Mouse (Mus musculus) forebrain, embryonic 11.5 days (tissue): ENCODE results near the gene Nub1. TPM values are rescaled to one million over a fixed set of nuclear protein-coding genes. Genes with fewer than 3 reads are reported as not detected.

ENCODE experiments used
- ATAC-seq: fragments of 200-750 bp; cut with Nextera tagmentation; replicated peaks from 2 replicates; pipeline ENCODE4 v1.8.0; 2017; ENCODE audit warnings: moderate TSS enrichment; ENCODE audit not compliant: low FRiP score
- DNase-seq: peaks from one replicate; pipeline ENCODE4 v3.0.0-alpha.2; 2017; ENCODE audit warnings: low spot score
- H3K27ac ChIP-seq: fragments of 300-500 bp; sonication (generic); 2 replicates; pipeline ENCODE4 v1.5.1; 2014; ENCODE audit warnings: low read depth, low read length
- H3K27me3 ChIP-seq: fragments of 300-500 bp; sonication (generic); 2 replicates; pipeline ENCODE4 v1.6.1; 2014; ENCODE audit warnings: mild to moderate bottlenecking, low read length, mixed read lengths; ENCODE audit not compliant: control insufficient read depth, insufficient read depth
- H3K36me3 ChIP-seq: fragments of 300-500 bp; sonication (generic); 2 replicates; pipeline ENCODE4 v1.6.1; 2014; ENCODE audit warnings: mild to moderate bottlenecking, low read length, moderate library complexity, mixed read lengths; ENCODE audit not compliant: control insufficient read depth, insufficient read depth
- H3K4me1 ChIP-seq: fragments of 300-500 bp; sonication (generic); replicated peaks from 2 replicates; pipeline ENCODE4 v1.6.1; 2014; ENCODE audit warnings: low read length, mixed read lengths; ENCODE audit not compliant: control insufficient read depth, insufficient read depth
- H3K4me2 ChIP-seq: fragments of 300-500 bp; sonication (generic); 2 replicates; pipeline ENCODE4 v1.6.1; 2014; ENCODE audit warnings: low read depth, mild to moderate bottlenecking, low read length, moderate library complexity, mixed read lengths; ENCODE audit not compliant: severe bottlenecking
- H3K4me3 ChIP-seq: fragments of 300-500 bp; sonication (generic); 2 replicates; pipeline ENCODE4 v1.5.1; 2014; ENCODE audit warnings: low read depth, low read length
- H3K9ac ChIP-seq: fragments of 300-500 bp; sonication (generic); 2 replicates; pipeline ENCODE4 v1.6.1; 2014; ENCODE audit warnings: low read length
- H3K9me3 ChIP-seq: fragments of 300-500 bp; sonication (generic); 2 replicates; pipeline ENCODE4 v1.6.1; 2016; ENCODE audit warnings: low read length, mixed read lengths; ENCODE audit not compliant: control insufficient read depth
- WGBS: fragments of 180-500 bp; shearing (Covaris S2); extraction: QIAGEN DNeasy Blood & Tissue Kit; methylation state at CpG from one replicate; pipeline ENCODE4 v1.1.7; 2014; 5-methylcytosine and 5-hydroxymethylcytosine counted together
- polyA plus RNA-seq: library from polyadenylated mRNA; unstranded; fragments of >200 nt; fragmentation: Nextera tagmentation; extraction: Ambion mirVana; gene quantifications from 2 replicates; pipeline ENCODE4 v1.2.1, GENCODE M21; 2014

Gene Nub1
- polyA plus RNA-seq = 33.9 and 34.0 TPM in 2 replicates

DNA sequence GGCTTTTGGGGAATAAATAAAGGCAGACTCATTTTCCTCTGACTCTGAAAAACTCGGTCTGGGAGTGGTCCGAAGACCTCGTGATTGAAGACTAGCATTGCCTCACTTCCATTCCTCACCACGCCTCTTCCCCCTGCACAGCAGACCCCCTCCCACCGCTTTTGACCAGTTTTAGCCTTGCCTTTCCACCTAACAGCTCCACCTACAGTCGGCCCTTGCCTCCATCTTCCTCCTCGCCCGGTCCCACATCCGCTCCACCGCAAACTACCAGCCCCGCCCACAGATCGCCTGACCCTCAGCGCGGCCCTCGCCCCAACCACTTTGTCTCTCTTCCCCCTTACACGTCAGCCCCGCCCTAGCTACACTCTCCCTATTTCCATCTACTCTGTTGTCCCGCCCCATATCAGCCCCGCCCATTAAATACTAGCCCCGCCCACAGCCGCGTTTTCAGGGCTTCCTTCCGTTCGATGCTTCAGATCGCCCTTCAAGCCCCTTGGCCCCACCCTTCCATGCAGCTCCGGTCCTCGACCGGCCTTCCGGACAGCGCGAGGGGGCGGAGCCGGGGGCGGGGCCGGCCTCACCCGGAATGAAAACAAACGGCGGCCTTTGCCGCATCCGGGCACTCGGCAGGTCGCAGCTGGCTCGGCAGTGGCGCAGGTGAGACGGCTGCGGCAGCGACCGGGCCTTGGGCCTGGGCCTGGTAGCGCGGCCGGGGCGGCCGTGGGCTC, at the start of gene Nub1:
Gene Nub1, plus strand, starts transcription at position 167 of the 728 bp plus-strand sequence.
- no peaks in the 10 kb centered on the region for H3K4me1 ChIP-seq
- H3K4me2 ChIP-seq = peak within 1 kb of the TSS; percentile 63
- H3K4me3 ChIP-seq = peak within 1 kb of the TSS; percentile 90
- peak within 1 kb of the TSS; percentile 90 for H3K27ac ChIP-seq
- H3K9ac ChIP-seq = peak within 1 kb of the TSS; percentile 70
- ATAC-seq (peak; percentile 98), DNase-seq (peak; percentile 100)
- H3K36me3 ChIP-seq = no peaks in the 10 kb centered on the region
- no peaks in the 10 kb centered on the region for H3K9me3 ChIP-seq
- under 1% methylated on average over 53 of the region's 53 CpGs for WGBS
- no peaks in the 10 kb centered on the region for H3K27me3 ChIP-seq

DNA sequence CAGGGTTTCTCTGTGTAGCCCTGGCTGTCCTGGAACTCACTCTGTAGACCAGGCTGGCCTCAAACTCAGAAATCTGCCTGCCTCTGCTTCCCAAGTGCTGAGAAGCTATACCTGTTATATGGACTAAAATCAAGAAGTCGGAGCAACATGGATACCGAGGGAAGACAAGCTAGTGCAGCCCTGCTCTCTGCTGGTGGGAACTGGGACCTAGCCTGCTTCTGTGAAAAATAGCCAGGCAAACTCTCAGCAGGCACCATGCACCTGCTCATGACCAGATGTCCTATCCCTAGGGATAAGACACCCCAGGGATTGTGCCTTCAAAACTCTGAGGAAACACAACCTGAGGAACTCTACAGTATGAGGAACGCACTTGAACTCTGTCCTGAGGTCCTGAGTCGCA, 48.3 kb upstream of the Nub1 start:
- no peak overlapping the region for H3K27ac ChIP-seq
- WGBS = 83% methylated on average over 4 of the region's 4 CpGs
- H3K4me3 ChIP-seq = no peak overlapping the region
- H3K4me2 ChIP-seq = no peak overlapping the region
- H3K27me3 ChIP-seq = no peaks in the 10 kb centered on the region
- H3K9ac ChIP-seq = no peak overlapping the region
- H3K4me1 ChIP-seq = 0 out of 2 replicates have a peak, but pooled peaks cover 4% of the 10 kb centered on the region
- no peaks in the 10 kb centered on the region for H3K9me3 ChIP-seq
- DNase-seq (no peak), ATAC-seq (no peak)
- H3K36me3 ChIP-seq = no peaks in the 10 kb centered on the region

DNA sequence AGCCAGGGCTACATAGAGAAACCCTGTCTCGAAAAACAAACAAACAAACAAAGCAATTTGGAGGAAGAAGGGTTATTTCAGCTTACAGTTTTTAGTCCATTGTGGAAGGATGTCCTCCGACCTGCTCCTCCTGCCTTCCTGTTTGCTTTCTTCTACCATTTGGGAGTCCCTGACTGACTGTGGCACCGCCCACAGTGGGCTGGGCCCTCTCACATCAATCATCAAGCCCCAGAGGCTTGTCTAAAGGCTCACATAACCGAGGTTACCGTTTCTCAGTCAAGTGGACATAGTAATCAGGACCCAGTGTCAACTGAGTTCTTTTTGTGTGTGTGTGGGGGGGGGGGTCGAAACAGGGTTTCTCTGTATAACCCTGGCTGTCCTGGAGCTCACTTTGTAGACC, 47.2 kb upstream of the Nub1 start:
- Histone ChIP-seq H3K4me2 (no peak overlapping the region), H3K9me3 (no peaks in the 10 kb centered on the region), H3K4me1 (0 out of 2 replicates have a peak, but pooled peaks cover 4% of the 10 kb centered on the region), H3K27me3 (no peaks in the 10 kb centered on the region), H3K9ac (no peak overlapping the region), H3K4me3 (no peak overlapping the region), H3K27ac (no peak overlapping the region), H3K36me3 (no peaks in the 10 kb centered on the region)
- WGBS = 67% methylated on average over 6 of the region's 6 CpGs
- ATAC-seq (no peak), DNase-seq (peak; percentile 7)

DNA sequence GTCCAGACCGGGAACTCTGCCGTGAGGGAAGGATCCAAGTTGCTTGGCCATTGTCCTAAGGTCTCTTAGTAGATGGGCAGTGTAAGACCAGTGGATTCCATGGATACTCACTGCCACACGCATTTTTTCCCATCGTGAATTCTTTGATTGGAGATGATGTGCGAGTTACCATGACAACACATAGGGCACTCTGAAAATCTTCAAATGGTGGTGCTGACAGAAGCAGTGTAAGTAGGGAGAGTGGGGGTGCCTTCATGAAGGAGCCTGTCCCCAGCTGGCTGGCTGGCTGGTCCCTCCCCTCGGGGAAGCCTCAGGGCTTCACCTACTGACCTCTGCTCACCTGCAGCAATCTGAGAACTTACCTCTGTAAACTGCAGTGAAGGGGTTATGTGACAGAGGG, 46.3 kb upstream of the Nub1 start:
- no peak overlapping the region for H3K9ac ChIP-seq
- no peak for DNase-seq
- H3K36me3 ChIP-seq = no peaks in the 10 kb centered on the region
- no peak overlapping the region for H3K27ac ChIP-seq
- 81% methylated on average over 6 of the region's 6 CpGs for WGBS
- H3K4me1 ChIP-seq = 0 out of 2 replicates have a peak, but pooled peaks cover 4% of the 10 kb centered on the region
- no peaks in the 10 kb centered on the region for H3K27me3 ChIP-seq
- H3K4me2 ChIP-seq = no peak overlapping the region
- ATAC-seq = no peak
- H3K4me3 ChIP-seq = no peak overlapping the region
- H3K9me3 ChIP-seq = no peaks in the 10 kb centered on the region

DNA sequence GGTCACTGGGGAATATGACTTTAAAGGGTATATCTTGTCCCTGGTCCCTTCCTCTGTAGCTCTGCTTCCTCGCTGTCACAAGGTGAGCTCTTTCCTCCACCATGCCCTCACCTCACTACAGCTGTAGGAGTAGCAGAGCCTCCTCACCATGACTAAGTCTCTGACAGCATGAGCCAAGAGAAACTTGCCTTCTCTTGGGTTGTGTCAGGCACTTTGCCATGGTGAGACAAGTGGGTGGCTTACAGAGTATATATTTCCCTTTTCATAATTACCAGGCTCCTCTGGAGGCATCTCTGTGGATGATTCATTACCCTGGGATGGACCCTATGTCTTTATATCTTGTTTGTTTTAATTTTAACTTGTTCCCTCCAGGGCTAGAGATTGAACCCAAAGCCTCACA, 39.9 kb upstream of the Nub1 start:
- H3K9me3 ChIP-seq = no peaks in the 10 kb centered on the region
- H3K4me2 ChIP-seq = no peak overlapping the region
- no peak for ATAC-seq
- H3K27me3 ChIP-seq = no peaks in the 10 kb centered on the region
- 85% methylated on average over 1 of the region's 1 CpGs for WGBS
- no peak overlapping the region for H3K27ac ChIP-seq
- H3K9ac ChIP-seq = no peak overlapping the region
- H3K4me1 ChIP-seq = no peaks in the 10 kb centered on the region
- H3K36me3 ChIP-seq = no peaks in the 10 kb centered on the region
- H3K4me3 ChIP-seq = no peak overlapping the region
- DNase-seq = no peak

DNA sequence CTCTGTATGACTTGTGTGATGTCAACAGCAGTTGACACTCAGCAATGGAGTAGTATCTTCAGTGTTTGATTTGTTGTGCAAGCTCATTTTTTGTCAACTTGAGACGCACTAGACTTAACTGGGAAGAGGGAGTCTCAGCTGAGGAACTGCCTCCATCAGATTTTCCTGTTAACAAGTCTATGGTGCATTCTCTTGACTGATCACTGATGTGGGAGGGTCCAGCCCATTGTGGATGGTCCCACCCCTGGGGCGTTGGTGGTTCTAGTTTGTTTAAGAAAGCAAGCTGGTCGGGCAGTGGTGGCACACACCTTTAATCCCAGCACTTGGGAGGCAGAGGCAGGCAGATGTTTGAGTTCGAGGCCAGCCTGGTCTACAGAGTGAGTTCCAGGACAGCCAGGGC, 36.1 kb upstream of the Nub1 start:
- 74% methylated on average over 4 of the region's 4 CpGs for WGBS
- DNase-seq (no peak), ATAC-seq (no peak)
- Histone ChIP-seq H3K27me3 (no peaks in the 10 kb centered on the region), H3K9me3 (no peaks in the 10 kb centered on the region), H3K4me1 (no peaks in the 10 kb centered on the region), H3K4me3 (no peak overlapping the region), H3K9ac (no peak overlapping the region), H3K27ac (no peak overlapping the region), H3K36me3 (no peaks in the 10 kb centered on the region), H3K4me2 (no peak overlapping the region)

DNA sequence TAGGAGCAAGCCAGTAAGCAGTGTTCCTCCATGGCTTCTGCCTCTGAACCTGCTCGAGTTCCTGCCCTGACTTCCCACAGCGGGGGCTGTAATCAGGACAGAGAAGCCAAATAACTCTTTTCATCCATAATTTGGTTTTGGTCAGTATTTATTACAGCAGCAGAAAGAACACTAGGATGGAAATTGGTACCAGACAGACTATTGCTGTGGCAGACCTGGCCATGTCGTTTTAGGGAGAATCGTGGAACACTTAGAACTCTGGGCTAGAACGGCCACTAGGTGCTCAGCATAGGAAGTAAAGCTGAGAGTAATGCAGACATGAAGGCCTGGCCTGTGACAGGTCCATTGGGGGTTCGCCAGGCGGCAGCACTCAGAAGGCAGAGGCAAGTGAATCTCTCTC, 35.6 kb upstream of the Nub1 start:
- Histone ChIP-seq H3K27me3 (no peaks in the 10 kb centered on the region), H3K27ac (no peak overlapping the region), H3K4me1 (no peaks in the 10 kb centered on the region), H3K9ac (no peak overlapping the region), H3K9me3 (no peaks in the 10 kb centered on the region), H3K4me2 (no peak overlapping the region), H3K4me3 (no peak overlapping the region), H3K36me3 (no peaks in the 10 kb centered on the region)
- ATAC-seq = no peak
- 77% methylated on average over 7 of the region's 7 CpGs for WGBS
- DNase-seq = no peak

DNA sequence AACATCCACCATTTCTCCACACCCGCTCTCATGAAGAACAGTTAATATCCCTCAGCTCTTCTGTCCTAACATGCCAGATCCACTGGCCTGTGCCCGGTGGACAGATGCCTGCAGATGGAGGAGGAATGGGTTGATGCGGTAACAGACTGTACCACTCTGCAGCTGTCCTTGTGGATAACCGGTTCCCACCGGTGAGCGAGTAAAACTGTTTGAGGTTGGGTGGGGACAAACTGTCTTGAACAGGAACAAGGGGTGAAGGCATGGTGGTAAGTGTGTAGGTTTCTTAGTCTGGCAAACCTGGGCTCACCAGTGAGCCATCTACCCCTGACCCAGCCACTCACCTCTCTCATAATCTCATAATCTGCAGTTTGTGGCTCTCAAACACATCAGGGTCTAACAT, 34.0 kb upstream of the Nub1 start:
- Histone ChIP-seq H3K4me1 (no peaks in the 10 kb centered on the region), H3K27me3 (no peaks in the 10 kb centered on the region), H3K9me3 (no peaks in the 10 kb centered on the region), H3K4me3 (no peak overlapping the region), H3K27ac (no peak overlapping the region), H3K4me2 (no peak overlapping the region), H3K9ac (peak overlapping the region; percentile 30; the same call in 1 of the 2 replicates), H3K36me3 (no peaks in the 10 kb centered on the region)
- DNase-seq = no peak
- ATAC-seq = no peak
- 87% methylated on average over 6 of the region's 6 CpGs for WGBS
